Mouse (Mus musculus): Measurements from ENCODE around the gene Mrps35.

DNA sequence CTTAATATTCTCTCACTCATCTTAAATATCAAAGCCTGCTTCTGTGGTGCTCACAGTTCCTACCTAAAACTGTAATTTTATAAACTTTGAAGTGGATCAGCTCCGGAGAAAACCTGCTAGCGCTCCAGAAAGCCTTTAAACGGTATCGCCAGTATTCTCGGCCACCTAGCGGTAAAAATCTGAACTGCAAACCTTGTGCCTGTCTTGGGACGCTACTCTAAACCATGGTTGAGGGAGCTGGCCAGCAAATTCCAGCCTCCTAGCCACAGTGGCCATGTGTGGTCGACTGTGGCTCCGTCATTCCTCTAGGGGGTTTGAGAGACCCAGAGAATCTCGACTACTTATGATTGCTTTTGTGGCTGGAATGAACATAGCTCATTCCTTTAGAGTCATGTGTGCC, 74.0 kb downstream of the Mrps35 start:
- TF ChIP-seq POLR2A (IDR thresholded peaks at IDR 0.05; ENCODE audit: insufficient read length, low read depth) (no peak), MAX (IDR thresholded peaks at IDR 0.05; ENCODE audit: low read depth) (no peak)
